Mouse (Mus musculus): ENCODE measurements at regions not wholly inside any gene's neighbourhood (a gene's known extent, or its start where the extent isn't known, plus 50 kb on each side); places are given as distances from the start of the nearest gene placed in this dataset.

DNA sequence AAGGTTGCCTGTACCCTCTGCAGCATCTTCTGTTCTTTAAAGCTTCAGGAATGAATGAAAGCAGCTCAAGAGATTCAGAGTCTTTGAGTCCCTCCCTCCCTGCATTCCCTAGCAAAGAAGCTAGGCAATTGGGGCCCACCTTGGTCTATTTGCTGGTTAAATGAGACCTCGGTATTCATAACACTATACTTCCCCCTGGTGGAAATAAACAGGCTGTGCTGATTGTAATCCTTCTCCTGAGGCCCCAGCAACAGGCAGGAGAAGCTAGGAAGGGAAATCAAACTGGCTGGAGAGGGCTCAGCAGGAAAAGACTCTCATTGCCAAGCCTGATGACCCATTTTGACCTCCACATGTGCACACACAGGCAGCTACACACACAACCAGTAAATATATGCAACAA is 137.1 kb downstream of the Sh3bp4 start:
- peak; percentile 58 for DNase-seq (ENCODE audit: low read depth, low spot score)

DNA sequence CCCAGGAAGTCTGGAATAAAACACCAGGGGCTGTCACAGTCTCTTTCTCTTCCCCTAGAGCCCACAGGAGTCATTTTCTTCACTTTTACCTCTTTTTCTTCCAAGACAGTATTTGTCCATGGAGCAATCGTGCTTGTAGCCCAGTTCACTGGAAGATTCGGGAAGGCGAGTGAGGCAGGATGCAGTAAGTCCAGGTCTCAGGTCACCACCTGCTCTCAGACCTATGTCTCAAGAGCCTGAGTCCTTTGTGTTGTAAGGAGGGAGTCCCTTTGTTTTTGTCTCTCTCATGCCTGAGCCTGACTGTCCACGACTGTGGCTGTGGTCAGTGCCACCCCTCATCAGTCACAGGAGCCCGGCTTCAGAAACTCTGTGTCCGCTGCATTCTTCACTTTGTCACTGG is 140.9 kb downstream of the Sh3bp4 start:
- no peak for DNase-seq (ENCODE audit: low read depth, low spot score)

DNA sequence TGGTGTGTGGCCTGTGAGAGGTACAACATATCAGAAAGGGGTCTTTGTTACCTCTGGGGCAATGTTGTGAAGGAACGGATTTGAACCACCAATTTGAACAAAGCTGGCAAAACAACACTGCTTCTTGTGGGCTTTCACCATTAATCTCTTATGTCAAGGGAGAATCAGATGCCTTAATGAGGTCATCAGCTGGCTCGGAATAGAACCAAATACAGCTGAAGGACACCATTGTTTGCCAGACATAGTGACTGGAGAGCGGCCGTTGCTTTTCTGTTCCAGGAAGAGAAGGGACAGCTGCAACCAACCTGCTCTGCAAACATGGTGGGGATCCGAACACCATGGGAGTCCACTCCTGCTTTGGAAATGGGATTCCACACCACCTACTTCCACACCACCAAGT is 158.2 kb downstream of the Sh3bp4 start:
- DNase-seq (ENCODE audit: low read depth, low spot score), result no peak

DNA sequence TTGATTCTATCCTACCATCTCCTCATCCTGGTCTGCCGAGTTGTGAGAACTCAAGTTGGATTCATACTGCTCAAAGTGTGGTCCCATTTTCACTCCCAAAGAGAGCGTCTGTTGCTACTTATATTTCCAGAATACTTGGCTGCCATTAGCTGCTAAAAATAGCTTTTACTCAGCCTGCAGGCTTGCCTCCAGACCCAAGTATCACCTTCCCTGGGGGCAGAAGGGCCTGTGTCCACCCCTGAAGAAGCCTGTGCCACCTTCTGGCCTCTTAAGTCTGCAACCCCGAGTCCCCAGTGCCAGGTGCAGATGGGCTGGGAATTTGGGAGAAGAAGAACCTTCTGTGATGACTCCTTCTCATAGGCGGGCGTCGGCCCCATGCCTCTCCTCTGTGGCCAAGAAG is 161.5 kb downstream of the Sh3bp4 start:
- DNase-seq (ENCODE audit: low read depth, low spot score), result no peak

DNA sequence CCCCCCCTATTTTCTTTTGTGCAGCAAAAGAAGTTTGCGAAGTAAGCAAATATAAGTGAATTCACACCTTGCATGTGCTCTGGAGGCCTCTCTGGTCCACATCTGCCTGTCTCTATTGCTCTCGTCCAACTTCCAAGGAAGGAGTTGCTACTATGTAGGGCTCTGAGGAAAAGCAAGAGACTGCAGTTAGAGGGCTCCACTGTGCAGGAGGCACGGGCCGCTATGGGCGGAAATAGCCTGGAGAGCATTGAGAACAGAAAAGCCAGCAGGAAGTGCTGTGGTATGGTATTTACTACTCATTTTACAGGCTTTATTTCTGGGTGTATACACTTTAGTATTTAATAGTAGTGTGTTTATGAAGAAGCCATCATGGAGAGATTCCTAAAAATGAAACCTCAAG is 162.2 kb downstream of the Sh3bp4 start:
- DNase-seq (ENCODE audit: low read depth, low spot score), result no peak

DNA sequence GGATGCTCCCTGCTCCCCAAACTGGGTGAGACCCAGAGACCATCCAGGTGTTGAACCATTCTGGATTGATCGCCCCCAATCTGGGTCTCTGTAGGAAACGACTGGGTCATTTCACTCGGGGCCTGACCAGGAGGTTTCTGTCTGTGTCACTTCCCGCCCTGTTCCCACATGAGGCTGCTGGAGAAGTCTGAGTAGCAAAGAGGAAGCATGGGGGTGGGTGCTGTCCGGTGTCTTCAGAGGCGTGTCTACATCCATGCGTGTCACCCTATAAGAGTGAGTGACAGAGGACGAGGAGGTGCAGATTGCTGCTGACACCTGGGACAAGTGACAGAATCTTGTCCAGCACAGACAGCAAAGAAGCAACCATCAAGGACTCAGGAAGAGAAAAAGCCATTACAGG is 164.7 kb downstream of the Sh3bp4 start:
- DNase-seq (ENCODE audit: low read depth, low spot score), result no peak

DNA sequence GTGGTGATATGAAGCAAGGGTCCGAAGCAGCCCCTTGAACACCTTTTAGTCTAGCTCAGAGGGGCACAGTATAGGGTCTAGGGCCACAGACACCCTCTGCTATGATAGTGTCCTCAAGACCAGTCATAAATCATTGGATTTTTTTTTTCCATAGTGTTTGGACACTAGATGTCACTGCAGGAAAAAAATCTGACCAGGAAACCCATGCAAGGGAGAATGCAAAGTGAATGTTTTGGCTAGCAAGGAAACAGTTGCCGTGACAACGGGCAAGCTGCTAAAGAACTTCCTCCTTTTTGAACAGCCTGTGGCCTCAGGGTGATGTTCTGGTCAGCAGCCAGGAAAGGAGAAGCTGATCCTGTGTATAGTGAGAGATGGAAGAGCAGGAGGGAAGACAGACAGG is 165.1 kb downstream of the Sh3bp4 start:
- DNase-seq (ENCODE audit: low read depth, low spot score), result peak; percentile 68

DNA sequence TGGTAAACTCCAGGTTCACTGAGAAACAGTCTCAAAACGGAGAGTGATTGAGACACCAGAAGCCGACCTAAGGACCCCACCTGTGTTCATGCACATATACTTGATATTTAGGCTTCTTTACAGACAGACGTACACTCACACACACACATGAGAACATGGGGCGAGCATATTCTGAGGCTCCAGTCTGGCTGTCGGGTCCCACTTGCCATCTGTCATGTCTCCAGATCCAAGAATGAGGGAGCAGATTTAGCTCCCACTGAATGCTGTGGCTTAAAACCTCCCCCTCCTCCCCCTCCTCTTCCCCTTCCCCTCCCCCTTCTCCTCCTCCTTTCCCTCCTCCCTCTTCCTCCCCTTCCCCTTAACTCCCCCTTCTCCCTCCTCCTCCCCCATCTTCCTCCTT is 167.5 kb downstream of the Sh3bp4 start:
- DNase-seq (ENCODE audit: low read depth, low spot score), result no peak

DNA sequence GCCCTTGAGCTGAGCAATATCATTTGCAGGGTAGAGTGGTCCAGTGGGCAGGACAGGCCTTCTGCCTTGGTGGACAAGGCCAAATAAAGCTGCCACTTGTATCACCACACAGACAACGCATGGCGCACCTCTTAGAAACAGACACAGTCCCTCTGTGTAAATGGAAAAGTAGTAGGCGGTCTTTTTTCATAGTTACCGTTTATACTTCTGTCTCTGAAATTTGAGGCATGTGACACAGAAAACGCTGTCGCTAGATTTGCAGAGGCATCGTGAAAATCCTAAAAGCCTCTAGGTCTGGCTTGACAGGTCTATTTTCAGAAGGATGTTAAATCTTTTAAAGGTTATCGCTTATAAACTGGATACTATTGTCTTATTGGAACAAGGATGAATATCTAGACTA is 174.4 kb downstream of the Sh3bp4 start:
- DNase-seq (ENCODE audit: low read depth, low spot score), result no peak

DNA sequence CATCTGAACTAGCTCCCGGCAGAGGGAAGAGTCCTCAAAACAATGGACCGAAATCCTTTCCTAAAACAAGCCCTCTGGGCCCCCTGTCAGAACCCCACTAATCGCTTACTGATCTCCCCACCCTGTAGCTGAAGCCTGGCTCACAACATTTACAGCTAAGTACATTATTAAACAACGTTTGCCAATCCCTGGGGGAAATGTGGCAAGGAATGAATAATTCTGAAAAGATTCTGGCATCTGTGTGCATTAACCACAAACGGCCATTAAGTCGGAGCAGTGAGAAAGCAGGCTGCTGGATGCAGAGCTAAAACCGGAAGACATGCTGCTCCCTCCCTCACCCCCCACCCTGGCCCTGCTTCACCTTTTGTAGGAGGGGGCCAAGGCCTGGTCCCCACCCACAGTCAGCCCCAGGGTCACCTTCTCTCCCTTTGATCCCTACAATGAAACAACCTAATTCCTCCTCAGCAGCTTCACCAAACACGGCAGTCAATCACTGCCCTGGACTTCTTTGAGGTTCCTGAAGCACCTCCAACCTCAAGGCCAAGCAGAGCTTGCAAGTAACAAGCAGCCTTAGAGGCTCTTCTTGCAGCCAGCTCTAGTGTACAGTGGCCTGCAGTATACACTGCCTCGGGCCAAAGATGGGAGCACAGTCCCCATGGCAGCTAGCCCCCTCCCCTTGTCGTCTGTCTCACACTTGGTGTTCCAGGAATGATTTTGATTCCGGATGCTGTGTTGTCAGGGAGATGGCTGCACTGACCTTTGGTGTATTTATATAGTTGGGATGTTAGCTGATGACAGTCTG is 175.2 kb downstream of the Sh3bp4 start:
- no peak for DNase-seq (ENCODE audit: low read depth, low spot score)

DNA sequence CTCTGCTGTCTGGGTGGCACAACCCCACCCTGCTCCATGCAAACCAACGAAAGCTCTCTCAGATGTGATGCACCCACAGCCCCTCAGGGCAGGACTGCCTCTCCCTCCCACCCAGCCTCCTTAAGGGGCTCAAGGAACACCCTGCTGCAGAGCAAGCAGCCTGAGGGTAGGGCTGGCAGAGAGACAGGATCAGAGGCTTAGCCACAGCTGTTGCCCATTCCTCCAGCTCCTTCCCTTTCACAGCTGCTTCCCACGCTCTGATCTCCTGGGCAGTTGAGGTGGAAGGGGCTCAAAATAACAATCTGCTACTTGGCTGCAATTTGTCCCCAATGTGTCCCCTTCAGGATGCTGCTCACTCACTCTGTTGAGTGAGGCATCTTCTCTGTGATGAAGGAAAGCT is 181.5 kb downstream of the Sh3bp4 start:
- no peak for DNase-seq (ENCODE audit: low read depth, low spot score)

DNA sequence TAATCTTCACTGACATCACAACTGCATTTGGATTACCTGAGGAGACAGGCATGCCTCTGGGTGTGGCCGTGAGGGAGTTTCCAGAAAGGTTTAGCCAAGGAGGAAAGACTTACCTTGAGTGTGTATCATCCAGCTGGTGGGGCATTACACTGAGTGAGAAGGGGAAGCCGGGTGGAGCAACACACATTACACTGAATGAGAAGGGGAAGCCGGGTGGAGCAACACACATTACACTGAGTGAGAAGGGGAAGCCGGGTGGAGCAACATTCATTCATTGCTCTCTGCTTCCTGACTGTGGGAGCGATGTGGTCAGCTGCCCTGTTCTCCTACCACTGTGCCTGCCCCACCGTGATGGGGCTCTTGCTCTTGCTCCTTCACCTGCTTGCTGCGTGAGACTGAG is 182.3 kb downstream of the Sh3bp4 start:
- DNase-seq (ENCODE audit: low read depth, low spot score), result no peak

DNA sequence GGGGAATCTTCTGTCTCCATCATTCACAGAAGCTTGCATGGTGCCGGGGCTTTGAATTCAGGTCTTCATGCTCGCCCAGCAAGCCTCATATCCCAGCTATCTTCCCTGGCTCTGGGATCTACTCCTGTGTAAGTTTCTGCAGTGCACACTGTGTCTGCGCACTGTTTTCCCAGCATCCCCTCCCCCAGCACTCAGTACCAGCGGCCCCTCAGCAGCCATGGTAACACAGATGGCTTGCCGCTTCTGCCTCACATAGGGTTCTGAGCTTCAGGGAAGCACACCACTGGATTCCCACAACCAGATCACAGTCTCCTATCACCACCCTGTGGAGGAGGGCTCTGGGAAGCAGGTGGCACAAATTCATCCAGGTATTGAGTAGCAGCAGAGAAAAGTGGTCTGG is 187.7 kb downstream of the Sh3bp4 start:
- DNase-seq (ENCODE audit: low read depth, low spot score), result no peak

DNA sequence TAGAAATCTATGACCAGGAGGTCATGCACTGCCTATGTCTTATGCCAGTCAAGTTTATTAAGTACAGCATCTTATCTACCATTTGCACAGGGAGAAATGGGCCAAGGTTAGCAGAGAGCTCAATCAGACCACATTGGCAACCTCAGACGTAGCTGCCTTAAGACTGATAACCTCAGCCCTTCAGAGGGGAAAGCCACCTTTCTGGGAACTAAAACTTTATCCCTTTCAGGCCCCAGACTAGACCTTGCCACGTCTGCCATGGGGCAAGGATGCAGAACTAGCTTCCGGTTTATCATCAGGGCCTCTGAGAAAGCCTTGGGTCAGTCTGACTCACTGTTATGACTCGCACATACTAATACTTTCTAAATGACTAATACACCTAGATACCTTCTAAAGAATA is 188.8 kb upstream of the Agap1 start:
- DNase-seq (ENCODE audit: low read depth, low spot score), result no peak

DNA sequence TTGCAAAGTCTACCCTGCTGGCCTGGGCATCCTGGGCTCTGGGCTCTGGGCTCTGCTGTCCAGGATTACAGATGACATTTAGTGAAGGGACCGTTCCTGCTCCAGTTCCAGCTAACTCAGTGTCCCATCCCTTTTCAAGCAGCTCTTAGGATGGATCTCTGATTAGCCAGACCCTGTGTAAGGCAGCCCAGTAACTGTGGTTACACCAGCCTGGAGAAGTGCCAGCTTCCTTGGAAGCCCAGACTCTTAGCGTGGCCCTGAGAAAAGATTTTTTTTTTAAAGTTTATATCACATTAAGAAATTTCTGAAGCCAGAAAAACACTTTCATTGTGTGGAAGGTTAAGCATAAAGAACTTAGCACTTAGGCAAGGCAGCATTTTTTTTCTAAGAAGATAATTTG is 185.8 kb upstream of the Agap1 start:
- no peak for DNase-seq (ENCODE audit: low read depth, low spot score)

DNA sequence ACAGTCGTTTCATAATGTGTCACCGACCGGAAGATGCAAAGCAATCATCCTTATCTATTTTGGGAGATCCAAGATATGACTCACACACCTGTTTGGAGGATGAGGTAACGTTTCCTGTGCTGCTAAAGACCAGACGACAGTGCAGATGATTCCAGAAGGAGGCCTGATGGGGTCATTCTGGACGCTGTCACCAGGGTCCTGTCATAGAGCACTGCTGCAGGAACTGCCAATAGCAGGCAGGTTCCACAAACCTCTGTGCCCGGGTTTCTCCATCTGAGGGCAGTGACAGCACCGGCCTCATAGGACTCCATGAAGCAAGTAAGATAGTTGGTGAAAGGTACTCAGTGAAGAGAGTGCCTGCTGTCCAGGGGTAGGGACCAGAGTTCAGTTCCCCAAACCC is 182.9 kb upstream of the Agap1 start:
- DNase-seq (ENCODE audit: low read depth, low spot score), result no peak

DNA sequence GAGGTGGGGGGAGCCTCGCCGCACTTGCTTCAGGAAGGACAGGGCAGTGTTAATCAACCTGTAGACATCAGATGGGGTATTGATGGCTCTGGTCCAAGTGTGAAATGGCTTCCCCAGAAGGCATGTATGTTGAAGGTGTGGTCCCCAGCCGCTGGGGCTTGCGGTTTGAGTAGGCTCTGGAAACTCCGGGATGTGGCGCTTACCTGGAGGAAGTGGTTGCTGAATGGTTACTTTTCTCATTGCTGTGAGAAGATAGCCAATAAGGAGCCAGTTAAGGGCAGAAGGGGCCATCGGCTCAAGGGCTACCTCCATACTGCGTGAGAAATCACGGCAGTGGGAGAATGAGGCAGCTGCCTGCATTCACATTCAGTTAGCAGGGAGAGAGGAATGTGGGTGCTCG is 181.6 kb upstream of the Agap1 start:
- DNase-seq (ENCODE audit: low read depth, low spot score), result no peak

DNA sequence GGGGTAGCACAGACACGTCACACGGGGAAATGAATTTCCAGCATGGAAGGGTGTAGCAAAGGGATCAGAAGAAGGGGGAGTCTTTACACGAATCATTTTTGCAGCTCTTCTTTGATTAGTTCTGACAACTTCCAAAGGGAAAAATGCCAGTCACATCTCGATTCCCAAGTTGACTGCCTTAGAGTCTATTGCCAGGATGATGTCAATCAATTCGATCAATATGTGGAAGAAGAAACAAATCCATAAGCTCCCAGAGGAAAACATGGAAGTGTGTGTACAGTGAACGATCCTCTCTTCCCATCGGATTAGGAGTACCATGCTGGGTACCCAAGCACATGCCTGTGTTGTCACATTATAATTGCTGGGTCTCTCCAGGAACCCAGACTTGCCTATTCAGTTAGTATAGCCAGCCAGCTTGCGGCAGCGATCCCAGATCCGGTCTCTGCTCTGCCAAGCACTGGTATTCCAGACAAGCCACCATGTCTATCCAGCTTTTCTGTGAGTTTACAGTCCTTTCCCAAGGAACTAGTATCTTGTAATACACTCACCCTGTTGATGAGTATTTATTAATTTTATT is 180.7 kb upstream of the Agap1 start:
- DNase-seq (ENCODE audit: low read depth, low spot score), result no peak

DNA sequence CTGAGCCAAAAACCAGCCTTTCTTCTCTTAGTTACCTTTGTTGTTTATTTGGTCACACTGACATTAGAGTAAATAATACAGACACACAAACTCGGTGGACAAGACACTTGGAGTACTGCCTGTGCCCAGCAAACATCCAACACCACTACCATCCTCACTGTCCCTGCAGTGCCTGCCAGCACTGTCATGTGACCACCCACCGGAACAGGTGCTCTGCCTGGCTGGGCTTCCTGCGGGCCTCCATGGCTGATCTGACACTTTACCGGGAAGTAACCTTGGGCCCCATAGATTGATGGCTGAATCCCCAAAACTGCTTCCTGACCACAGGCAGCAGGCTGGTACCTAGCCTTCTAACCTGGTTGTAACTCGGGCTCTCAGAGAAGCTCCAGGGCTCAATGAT is 175.2 kb upstream of the Agap1 start:
- DNase-seq (ENCODE audit: low read depth, low spot score), result no peak

DNA sequence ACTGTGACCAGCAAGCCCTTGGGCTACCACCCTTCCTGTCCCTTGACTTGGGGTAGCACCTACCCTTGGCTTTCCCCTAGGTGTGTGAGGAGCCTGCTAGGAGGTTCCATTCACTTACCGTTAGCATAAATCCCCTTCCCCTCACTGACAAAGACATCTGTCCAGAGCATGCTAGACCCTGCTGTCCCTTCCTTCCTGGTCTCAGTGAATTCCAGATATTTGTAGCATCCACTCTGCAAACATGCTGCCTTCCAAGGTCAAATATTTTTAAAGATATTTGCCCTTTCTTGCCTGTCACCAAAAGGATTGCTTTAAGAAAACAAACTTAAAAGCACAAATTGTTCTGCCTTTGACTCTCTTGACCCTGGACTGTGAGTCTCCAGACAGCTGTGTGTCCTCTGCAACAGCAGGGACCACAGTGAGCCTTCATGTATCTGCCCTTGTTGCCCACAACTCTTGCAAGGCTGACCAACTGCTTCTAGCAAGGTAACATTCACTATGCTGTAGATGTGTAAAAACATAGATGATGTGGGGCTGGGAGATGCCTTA is 173.4 kb upstream of the Agap1 start:
- DNase-seq (ENCODE audit: low read depth, low spot score), result no peak

DNA sequence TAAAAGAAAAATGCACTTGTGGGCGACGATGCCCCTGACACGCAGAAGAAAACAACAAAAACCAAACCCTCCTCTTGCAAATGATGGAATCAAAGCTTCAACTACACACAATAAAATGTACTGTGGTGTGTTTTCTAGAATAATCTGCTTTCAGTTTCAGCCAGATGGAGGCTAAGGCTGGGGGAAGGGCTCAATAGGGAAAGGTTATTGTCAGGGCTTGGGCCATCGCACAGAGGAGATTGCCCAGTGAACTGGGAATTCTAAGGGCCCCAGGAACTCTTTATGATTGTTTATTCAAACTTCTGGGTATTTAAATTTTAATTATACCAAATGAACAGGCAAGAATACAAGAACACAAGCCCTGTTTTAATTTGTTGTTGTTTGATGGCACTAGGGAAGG is 169.6 kb upstream of the Agap1 start:
- DNase-seq (ENCODE audit: low read depth, low spot score), result no peak

DNA sequence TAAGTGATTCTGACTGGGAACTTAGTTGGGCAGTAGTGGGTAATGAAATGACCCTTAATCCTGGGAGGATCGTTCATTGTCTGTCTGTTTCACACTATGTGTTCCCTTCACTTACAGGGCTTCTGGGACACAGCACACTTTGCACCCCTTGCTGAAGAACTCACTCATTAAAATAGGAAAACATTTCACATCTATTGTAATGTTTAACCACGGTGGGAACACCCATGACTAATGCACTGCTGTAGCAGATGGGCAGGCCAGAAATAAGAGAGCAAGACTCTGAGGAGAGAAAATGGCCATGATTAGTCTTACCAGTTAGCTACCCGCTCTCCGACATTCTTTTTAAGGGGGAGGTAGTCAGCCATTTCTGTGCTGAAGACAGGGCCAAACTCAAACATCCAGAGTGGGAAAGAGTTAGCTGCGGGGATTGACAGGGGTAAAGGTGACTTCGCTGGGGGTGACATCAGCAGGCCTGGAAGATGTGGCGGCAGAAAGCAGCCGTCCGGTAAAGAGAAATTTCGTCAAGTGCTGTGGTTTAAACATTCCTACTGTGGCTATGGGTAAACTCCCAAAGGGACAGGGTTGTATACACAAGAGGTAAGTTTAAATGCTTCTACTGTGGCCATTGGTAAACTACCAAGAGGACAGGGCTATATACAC is 167.3 kb upstream of the Agap1 start:
- DNase-seq (ENCODE audit: low read depth, low spot score), result no peak

DNA sequence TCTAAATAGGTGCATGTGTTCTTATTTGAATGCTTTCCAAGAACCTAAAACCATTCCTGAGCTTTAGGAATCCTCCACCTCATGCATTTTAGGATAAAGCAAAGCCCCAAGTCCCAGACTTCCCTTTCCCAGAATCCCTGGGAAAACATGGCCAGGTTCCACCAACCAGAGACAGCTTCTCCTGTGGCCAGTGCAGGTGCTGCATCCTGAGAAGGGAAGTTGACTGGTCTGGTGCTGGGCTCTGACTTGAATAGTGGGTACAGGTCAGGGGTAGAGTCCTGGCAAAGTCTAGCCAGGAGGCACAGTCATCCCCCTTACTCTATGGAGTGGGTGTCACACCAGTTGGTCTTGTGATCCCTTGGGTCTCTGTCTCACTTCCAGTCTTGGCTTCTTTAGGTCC is 166.6 kb upstream of the Agap1 start:
- no peak for DNase-seq (ENCODE audit: low read depth, low spot score)

Measured in ES-CJ7 (cell line).